Mouse (Mus musculus): ENCODE measurements at regions not wholly inside any gene's neighbourhood (a gene's known extent, or its start where the extent isn't known, plus 50 kb on each side); places are given as distances from the start of the nearest gene placed in this dataset.
"Not testable (repeated sequence)": the region's sequence is repeated elsewhere in the genome, so short reads cannot be mapped to it uniquely, and the experiment has no call there.

GRCm38 (mm10) chr6:81815248-81815961 lies 108.1 kb upstream of the Gcfc2 start:
- no peak for DNase-seq (ENCODE audit: low read depth, low spot score)

- DNase-seq (ENCODE audit: low read depth, low spot score), result no peak
These were observed 107.5 kb upstream of the Gcfc2 start for GRCm38 (mm10) chr6:81815962-81816338.

GRCm38 (mm10) chr6:81817050-81817827 lies 106.2 kb upstream of the Gcfc2 start:
- DNase-seq (ENCODE audit: low read depth, low spot score), result peak; percentile 72

- DNase-seq (ENCODE audit: low read depth, low spot score), result no peak
These were observed 104.9 kb upstream of the Gcfc2 start for GRCm38 (mm10) chr6:81818573-81818972.

GRCm38 (mm10) chr6:81820078-81820477 lies 103.4 kb upstream of the Gcfc2 start:
- no peak for DNase-seq (ENCODE audit: low read depth, low spot score)

GRCm38 (mm10) chr6:81839474-81840153 lies 83.9 kb upstream of the Gcfc2 start:
- no peak for DNase-seq (ENCODE audit: low read depth, low spot score)

- not testable (repeated sequence) for DNase-seq (ENCODE audit: low read depth, low spot score)
These were observed 55.3 kb upstream of the Gcfc2 start for GRCm38 (mm10) chr6:81868207-81868606.
